Mouse (Mus musculus) embryo, embryonic 11.5 days (tissue): ENCODE data around the gene Shprh.
"Not testable (repeated sequence)": the region's sequence is repeated elsewhere in the genome, so short reads cannot be mapped to it uniquely, and the experiment has no call there.

ENCODE experiments used
- DNase-seq: peaks from one replicate; pipeline ENCODE4 v3.0.0-alpha.2; 2012; ENCODE audit warnings: low read depth, low spot score

Shprh gene

GRCm38 (mm10) chr10:11148884-11149741, at the start of gene Shprh:
Gene Shprh, plus strand, starts transcription at chr10:11149427.
- peak; percentile 98 for DNase-seq

DNA sequence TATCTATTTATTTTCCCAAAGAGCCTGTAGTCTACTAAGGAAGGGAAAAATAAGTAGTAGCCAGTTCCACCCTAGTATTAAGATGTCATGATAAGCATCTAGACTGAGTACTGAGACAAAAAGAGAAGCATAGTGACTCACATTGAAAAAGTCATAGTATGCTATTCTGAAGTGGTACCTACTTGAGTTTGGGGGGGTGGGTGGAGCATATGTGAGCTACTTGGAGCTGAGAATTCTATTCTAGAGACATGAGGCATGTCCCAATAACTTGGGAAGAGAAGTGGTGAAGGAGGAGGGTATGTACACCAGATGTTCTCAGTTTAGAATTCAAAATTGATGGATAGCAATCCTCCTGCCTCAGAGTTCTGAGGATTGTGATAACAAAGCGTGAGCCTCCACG, 27.4 kb upstream of the Shprh start:
- DNase-seq = no peak

DNA sequence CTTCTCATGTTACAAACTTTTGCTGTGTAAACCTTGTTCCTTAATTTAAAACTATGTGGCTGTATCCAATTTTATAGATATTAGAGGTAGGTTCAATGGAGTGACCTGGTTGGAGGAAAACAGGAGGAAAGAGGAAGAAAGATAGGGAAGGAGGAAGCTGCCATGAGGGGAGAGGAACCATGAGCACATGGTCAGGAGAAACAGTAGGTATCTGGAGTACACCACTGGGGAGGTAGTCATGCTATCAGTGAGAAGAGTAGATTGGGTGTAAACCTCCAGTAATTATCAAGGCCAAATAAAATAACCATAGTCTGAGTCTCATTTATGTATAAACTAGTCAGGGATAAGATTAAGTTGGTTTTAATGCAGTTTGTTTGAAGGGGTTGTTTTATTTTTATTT, 3.6 kb upstream of the Shprh start:
- DNase-seq = no peak

DNA sequence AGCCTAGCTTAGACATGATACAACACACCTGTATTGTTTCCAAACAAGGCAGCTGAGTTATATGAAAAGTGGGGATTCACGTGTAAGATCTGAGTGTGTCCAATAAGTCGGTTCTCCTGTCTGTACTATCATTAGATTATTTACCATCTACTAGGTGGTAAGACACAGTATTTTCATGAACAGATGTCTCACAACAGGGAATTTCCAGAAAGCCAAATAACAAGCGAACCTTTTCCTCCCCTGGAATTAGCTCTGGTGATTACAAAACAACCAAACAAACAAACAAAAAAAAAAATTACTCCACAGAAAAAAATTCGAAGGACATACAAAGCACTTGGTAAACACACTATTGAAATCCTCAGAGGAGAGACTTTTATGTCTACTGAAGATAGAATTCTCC, 781 bp upstream of the Shprh start:
- no peak for DNase-seq

- no peak for DNase-seq
Measured at GRCm38 (mm10) chr10:11149742-11150125, 507 bp downstream of the Shprh start.

- DNase-seq = no peak
Measured at GRCm38 (mm10) chr10:11151644-11152043, 2.4 kb downstream of the Shprh start.

DNA sequence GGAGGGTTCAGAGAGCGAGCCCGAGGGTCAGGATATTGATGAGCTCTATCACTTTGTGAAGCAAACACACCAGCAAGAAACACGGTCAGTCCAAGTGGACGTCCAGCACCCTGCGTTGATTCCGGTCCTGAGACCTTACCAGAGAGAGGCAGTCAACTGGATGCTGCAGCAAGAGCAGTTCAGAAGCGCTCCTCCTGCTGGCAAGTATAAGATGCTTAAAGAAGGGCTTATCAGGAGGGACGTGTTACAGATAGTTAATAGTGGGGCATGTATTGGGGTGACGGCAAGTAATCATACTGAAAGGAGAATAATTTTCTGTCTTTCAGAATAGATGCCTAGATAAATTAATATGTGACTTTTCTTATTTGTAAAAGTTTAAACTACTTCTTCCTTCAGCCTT, 7.8 kb downstream of the Shprh start:
- no peak for DNase-seq

GRCm38 (mm10) chr10:11164537-11164936, 15.3 kb downstream of the Shprh start:
- DNase-seq = no peak

GRCm38 (mm10) chr10:11170252-11170651, 21.0 kb downstream of the Shprh start:
- DNase-seq = no peak

DNA sequence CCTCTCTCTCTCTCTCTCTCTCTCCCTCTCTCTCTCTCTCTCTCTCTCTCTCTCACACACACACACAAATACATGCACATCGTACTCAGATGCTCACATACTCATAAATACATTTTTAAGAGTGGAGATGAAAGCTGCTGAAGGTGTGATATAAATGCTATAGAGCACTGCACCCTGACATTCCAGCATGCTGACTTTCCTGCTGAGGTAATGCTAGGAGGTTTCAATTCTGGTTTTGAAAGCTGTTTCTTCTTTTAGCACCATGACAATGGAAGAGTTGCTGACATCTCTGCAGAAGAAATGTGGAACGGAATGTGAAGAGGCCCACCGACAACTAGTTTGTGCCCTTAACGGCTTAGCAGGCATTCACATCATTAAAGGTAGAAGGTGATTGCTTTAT, 22.4 kb downstream of the Shprh start:
- DNase-seq = no peak

DNA sequence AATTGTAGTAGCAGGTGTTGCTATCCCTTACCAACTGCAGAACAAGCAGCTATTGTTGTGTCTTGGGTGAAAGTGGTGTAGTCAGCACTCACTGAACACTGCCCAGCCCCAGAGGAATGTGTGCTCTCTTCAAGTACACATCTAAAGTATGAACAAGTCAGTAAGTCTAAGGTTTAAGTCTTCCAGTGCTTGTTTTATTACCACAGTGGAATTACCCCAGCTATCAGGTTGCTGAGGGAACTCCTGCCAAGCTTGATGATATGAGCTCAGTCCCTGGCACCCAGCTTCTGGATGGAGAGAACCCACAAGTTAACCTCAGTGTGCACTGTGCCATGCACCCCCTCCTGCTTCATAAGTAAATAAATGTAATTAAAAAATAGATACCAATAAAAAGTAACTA, 23.3 kb downstream of the Shprh start:
- no peak for DNase-seq

DNA sequence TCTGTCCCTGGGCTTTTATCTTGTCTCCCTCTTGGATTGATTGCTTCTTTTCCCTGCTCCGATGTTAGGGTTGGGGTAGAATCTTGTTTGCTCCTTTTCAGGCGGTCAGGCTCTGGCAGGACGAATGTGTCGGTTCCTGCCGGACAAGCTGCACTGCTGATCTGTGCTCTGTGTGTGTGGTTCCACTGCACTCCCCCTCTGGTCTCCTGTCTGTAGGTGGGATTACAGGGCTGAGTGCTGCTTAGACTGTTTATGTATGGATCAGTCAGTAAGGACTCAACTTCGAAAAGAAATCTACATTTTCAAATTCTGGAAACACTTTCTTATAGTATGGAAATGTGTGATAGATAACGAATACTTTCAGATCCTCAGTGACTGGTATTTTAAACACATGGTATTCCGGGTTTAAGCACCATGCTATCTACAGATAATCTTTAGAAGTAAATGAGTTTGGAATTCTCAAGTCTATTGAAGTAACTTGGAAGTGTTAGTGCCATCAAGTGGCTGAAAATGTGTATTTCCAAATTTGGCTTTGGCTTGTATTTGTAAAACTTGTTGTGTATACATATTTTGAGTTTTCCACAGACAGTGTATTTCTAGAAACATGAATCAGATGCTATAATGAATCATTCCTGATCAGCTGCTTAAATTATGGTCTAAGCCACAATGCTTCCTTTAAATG, 26.7 kb downstream of the Shprh start:
- no peak for DNase-seq

GRCm38 (mm10) chr10:11180077-11180476, 30.9 kb downstream of the Shprh start:
- no peak for DNase-seq

- no peak for DNase-seq
Measured at GRCm38 (mm10) chr10:11197341-11197740, 48.1 kb downstream of the Shprh start.

GRCm38 (mm10) chr10:11198346-11198745, 49.1 kb downstream of the Shprh start:
- DNase-seq = no peak

GRCm38 (mm10) chr10:11199980-11200379, 50.8 kb downstream of the Shprh start:
- no peak for DNase-seq

DNA sequence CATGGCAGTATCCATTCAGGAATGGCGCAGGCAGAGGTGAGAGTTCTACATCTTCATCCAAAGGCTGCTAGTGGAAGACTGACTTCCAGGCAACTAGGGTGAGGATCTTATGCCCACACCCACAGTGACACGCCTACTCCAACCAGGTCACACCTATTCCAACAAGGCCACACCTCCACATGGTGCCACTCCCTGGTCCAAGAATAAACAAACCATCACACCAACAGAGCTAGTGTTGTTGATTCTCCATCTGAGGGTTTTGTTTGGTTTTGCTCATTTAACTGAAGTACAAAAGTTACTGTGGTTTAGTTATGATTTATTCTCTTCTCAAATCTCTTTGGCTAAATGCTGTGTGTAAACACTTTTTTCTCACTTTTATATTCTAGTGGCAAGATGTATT, 56.7 kb downstream of the Shprh start:
- DNase-seq = not testable (repeated sequence)

DNA sequence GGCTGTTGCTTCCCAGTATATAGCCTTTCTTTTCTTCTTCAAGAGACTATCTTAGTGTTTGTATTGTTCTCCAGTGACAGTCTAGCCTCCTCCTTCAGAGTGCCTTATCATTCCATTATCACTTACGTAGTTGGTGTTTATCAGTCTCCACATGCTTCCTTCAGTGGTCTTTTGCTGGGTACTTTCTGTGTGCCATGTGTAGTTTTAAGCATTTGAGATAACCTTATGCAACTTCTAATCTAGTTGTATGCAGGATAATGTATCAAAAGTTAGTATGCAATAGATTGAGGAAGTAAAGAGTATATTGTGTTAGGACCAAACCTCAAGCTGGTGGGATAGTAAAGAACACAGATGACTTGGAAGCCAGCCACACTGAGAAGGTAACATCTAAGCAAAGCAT, 59.4 kb downstream of the Shprh start:
- no peak for DNase-seq

- DNase-seq = no peak
Measured at GRCm38 (mm10) chr10:11212003-11212402, 62.8 kb downstream of the Shprh start.

- DNase-seq = no peak
Measured at GRCm38 (mm10) chr10:11226442-11226841, 77.2 kb downstream of the Shprh start.

- no peak for DNase-seq
Measured at GRCm38 (mm10) chr10:11229545-11230178, 80.4 kb downstream of the Shprh start.

- DNase-seq = no peak
Measured at GRCm38 (mm10) chr10:11233208-11233607, 84.0 kb downstream of the Shprh start.

DNA sequence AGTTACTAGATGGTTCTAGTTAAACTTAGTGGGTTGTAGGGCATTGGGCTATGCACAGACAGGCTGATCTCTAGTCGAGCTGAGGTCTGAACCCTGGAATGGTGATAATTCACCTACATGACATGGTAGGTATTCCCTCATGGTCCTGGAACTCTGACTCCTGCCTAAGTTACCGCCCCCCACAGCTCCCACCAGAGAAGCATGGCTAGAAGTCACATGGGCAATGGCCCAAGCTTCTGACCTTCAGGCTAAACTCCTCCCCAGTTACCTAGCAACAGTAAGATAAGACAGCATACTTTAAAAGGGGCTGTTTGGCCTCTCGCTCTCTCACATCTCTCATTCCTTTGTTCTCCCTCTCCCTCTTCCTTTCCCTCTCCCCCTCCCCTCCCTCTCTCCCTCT, 93.8 kb downstream of the Shprh start:
- DNase-seq = not testable (repeated sequence)
